Mouse (Mus musculus) kidney, adult 2 months (tissue): ENCODE data around the gene Ntn3. TPM values are rescaled to one million over a fixed set of nuclear protein-coding genes. Genes with fewer than 3 reads are reported as not detected.
A peak's percentile ranks its signal among the peaks of the same experiment; 100 is the strongest.

Source experiments
- DNase-seq: peaks from one replicate; pipeline ENCODE4 v3.0.0; 2021
- H3K27ac ChIP-seq: fragments of 200-500 bp; 2 replicates; pipeline ENCODE4 v1.5.1; 2012; ENCODE audit warnings: low read depth, low read length, control low read depth, inconsistent platforms; ENCODE audit not compliant: insufficient read depth
- H3K27me3 ChIP-seq: fragments of 200-500 bp; replicated peaks from 2 replicates; pipeline ENCODE4 v1.6.1; 2012; ENCODE audit warnings: mild to moderate bottlenecking, moderate library complexity, low read length, inconsistent platforms; ENCODE audit not compliant: control insufficient read depth, insufficient read depth
- H3K36me3 ChIP-seq: fragments of 200-500 bp; 2 replicates; pipeline ENCODE4 v1.6.1; 2012; ENCODE audit warnings: mild to moderate bottlenecking, moderate library complexity, low read length, inconsistent platforms; ENCODE audit not compliant: control insufficient read depth, insufficient read depth
- H3K4me1 ChIP-seq: fragments of 200-500 bp; 2 replicates; pipeline ENCODE4 v1.6.1; 2011; ENCODE audit warnings: low read length; ENCODE audit not compliant: control insufficient read depth, insufficient read depth
- H3K4me3 ChIP-seq: fragments of 200-500 bp; 2 replicates; pipeline ENCODE4 v1.5.1; 2011; ENCODE audit warnings: mild to moderate bottlenecking, low read depth, low read length, control low read depth; ENCODE audit not compliant: insufficient read depth
- CTCF ChIP-seq: fragments of 200-500 bp; conservative IDR thresholded peaks from 2 replicates; pipeline ENCODE4 v1.5.1; 2011; ENCODE audit warnings: low read depth, mild to moderate bottlenecking, control low read depth, low read length, moderate library complexity, mixed read lengths; ENCODE audit not compliant: insufficient read depth, insufficient read length
- POLR2A ChIP-seq: fragments of 200-500 bp; IDR thresholded peaks from one replicate; pipeline ENCODE4 v1.6.1; 2011; ENCODE audit warnings: low read depth, low read length, control low read depth
- WGBS: fragments of 180-500 bp; shearing (Covaris S2); methylation state at CpG from one replicate; pipeline ENCODE4 v1.1.7; 2018; 5-methylcytosine and 5-hydroxymethylcytosine counted together
- polyA plus RNA-seq: library from polyadenylated mRNA; depleted of rRNA; stranded (reverse); fragments of >200 nt; gene quantifications from 2 replicates; pipeline ENCODE4 v1.2.3, GENCODE M21; 2012

The Ntn3 gene
- polyA plus RNA-seq, 1 experiment: 0.72 TPM

GRCm38 (mm10) chr17:24211631-24212440, 2.5 kb upstream of the Ntn3 start:
- no peaks in the 10 kb centered on the region for H3K27me3 ChIP-seq
- TF ChIP-seq CTCF: 0 out of 2 replicates have a peak, but pooled peaks have one; percentile 11
- TF ChIP-seq POLR2A: no peak
- peak overlapping the region; percentile 41 for H3K4me3 ChIP-seq
- no peak overlapping the region for H3K27ac ChIP-seq
- H3K4me1 ChIP-seq: 0 out of 2 replicates have a peak, but pooled peaks cover 4% of the 10 kb centered on the region
- peak; percentile 75 for DNase-seq
- WGBS: 16% methylated on average over 37 of the region's 37 CpGs
- no peaks in the 10 kb centered on the region for H3K36me3 ChIP-seq

- no peaks in the 10 kb centered on the region for H3K27me3 ChIP-seq
- no peak for TF ChIP-seq CTCF
- TF ChIP-seq POLR2A: no peak
- 86% methylated on average over 3 of the region's 3 CpGs for WGBS
- no peak for DNase-seq
- no peaks in the 10 kb centered on the region for H3K36me3 ChIP-seq
- no peak overlapping the region for H3K4me3 ChIP-seq
- no peak overlapping the region for H3K27ac ChIP-seq
- peaks cover 8% of the 10 kb centered on the region; the same call in 1 of the 2 replicates for H3K4me1 ChIP-seq
Observed at GRCm38 (mm10) chr17:24210591-24210990, 1.3 kb upstream of the Ntn3 start.

- Histone ChIP-seq H3K4me3 (no peak overlapping the region), H3K4me1 (peaks cover 8% of the 10 kb centered on the region; the same call in 1 of the 2 replicates), H3K36me3 (no peaks in the 10 kb centered on the region), H3K27me3 (no peaks in the 10 kb centered on the region), H3K27ac (no peak overlapping the region)
- TF ChIP-seq POLR2A (no peak), CTCF (no peak)
- DNase-seq: no peak
- 93% methylated on average over 3 of the region's 3 CpGs for WGBS
Observed at GRCm38 (mm10) chr17:24209916-24210240, 547 bp upstream of the Ntn3 start.

- WGBS: 10% methylated on average over 29 of the region's 29 CpGs
- no peak overlapping the region for H3K27ac ChIP-seq
- TF ChIP-seq POLR2A (no peak), CTCF (no peak)
- H3K4me1 ChIP-seq: peaks cover 8% of the 10 kb centered on the region; the same call in 1 of the 2 replicates
- no peaks in the 10 kb centered on the region for H3K27me3 ChIP-seq
- peak overlapping the region; percentile 45 for H3K4me3 ChIP-seq
- no peaks in the 10 kb centered on the region for H3K36me3 ChIP-seq
- peak; percentile 31 for DNase-seq
Observed at GRCm38 (mm10) chr17:24208641-24209042, 689 bp downstream of the Ntn3 start.

- WGBS: 84% methylated on average over 34 of the region's 34 CpGs
- Histone ChIP-seq H3K27me3 (no peaks in the 10 kb centered on the region), H3K36me3 (no peaks in the 10 kb centered on the region), H3K27ac (no peak overlapping the region), H3K4me1 (peaks cover 8% of the 10 kb centered on the region; the same call in 1 of the 2 replicates), H3K4me3 (no peak overlapping the region; the same call in 1 of the 2 replicates)
- DNase-seq: no peak
- TF ChIP-seq CTCF (no peak), POLR2A (no peak)
Observed at GRCm38 (mm10) chr17:24207768-24208640, 1.3 kb downstream of the Ntn3 start.

GRCm38 (mm10) chr17:24206451-24207351, 2.6 kb downstream of the Ntn3 start:
- peaks cover 8% of the 10 kb centered on the region; the same call in 1 of the 2 replicates for H3K4me1 ChIP-seq
- peak overlapping the region; percentile 28 for H3K4me3 ChIP-seq
- H3K27ac ChIP-seq: no peak overlapping the region
- H3K36me3 ChIP-seq: no peaks in the 10 kb centered on the region
- WGBS: 12% methylated on average over 62 of the region's 62 CpGs
- no peaks in the 10 kb centered on the region for H3K27me3 ChIP-seq
- DNase-seq: peak; percentile 50
- TF ChIP-seq POLR2A (no peak), CTCF (no peak)
